Comparison of ENCODE assay signal across 19 mouse cellular contexts in the genomic region with DNA sequence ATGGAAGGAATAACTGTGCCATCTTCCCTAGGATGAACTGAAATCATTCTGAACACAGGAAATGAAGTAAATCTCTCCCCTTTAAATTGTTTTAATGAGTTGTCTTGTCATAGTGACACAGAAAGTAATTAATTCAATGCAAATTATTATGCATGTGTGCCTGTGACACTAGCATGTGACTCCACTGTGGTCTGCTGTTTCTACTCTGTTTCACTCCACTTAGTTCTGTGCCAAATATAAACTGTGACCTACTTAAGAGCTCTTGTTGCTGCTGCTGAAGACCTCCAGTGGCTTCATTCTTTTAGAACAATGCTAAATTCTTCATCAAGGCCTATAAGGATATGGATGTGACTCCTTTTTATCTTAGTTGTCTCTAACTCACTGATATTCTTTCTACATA.
DNase-seq lines count a peak whose midpoint lies in the region; ATAC-seq and TF ChIP-seq lines count a peak whose summit lies in the region.
"Had no signal": no experiment of that assay in that cellular context is flagged by ENCODE, and none has a peak within 500 bp of the region (broad histone marks: within the 10 kb centered on the region; RNA-seq: fewer than 3 reads in every experiment).

No protein-coding gene starts in this region.

- no peak for ATAC-seq in heart, embryonic 13.5 days (ENCODE audit: extremely low read depth, insufficient number of reproducible peaks, low FRiP score, low TSS enrichment)
- ATAC-seq in heart, embryonic 11.5 days (replicated peaks; ENCODE audit: insufficient number of reproducible peaks, low FRiP score, low TSS enrichment): no peak
- ATAC-seq in midbrain, postnatal 0 days (ENCODE audit: low FRiP score): no peak
- ATAC-seq in midbrain, embryonic 13.5 days: no peak
- ATAC-seq: forebrain, embryonic 15.5 days; intestine, embryonic 15.5 days had no signal

- H3K27me3 ChIP-seq in heart, embryonic 13.5 days (replicated peaks): no peaks in the 10 kb centered on the region
- H3K27me3 ChIP-seq in heart, embryonic 11.5 days (ENCODE audit: control insufficient read depth, insufficient read depth, low read length): no peaks in the 10 kb centered on the region
- H3K27me3 ChIP-seq in midbrain, postnatal 0 days (ENCODE audit: insufficient read depth, low read length): no peaks in the 10 kb centered on the region
- H3K27me3 ChIP-seq in midbrain, embryonic 13.5 days: no peaks in the 10 kb centered on the region
- H3K27me3 ChIP-seq: embryonic facial prominence, embryonic 12.5 days; forebrain, embryonic 15.5 days; hindbrain, embryonic 13.5 days; intestine, embryonic 15.5 days had no signal

- no peak overlapping the region for H3K4me2 ChIP-seq in heart, embryonic 13.5 days
- H3K4me2 ChIP-seq in heart, embryonic 11.5 days: no peak overlapping the region
- H3K4me2 ChIP-seq in midbrain, postnatal 0 days (ENCODE audit: low read depth, low read length, poor library complexity, severe bottlenecking): no peak overlapping the region
- no peak overlapping the region for H3K4me2 ChIP-seq in midbrain, embryonic 13.5 days (replicated peaks)
- H3K4me2 ChIP-seq: embryonic facial prominence, embryonic 12.5 days; forebrain, embryonic 15.5 days; hindbrain, embryonic 13.5 days; intestine, embryonic 15.5 days had no signal

- peak; percentile 12 for DNase-seq in midbrain, postnatal 0 days (ENCODE audit: low spot score)
- DNase-seq in retina, postnatal 1 day: peak; percentile 90
- DNase-seq in thymus, postnatal 36 days: no peak
- no peak for DNase-seq in spleen, adult 12 weeks (ENCODE audit: low spot score)
- DNase-seq: adrenal gland, adult 8-10 months; adrenal gland, postnatal 36 days; cerebellum, adult 11-12 months; cerebellum, adult 9-10 months; cerebellum, postnatal 25 days; gastrocnemius, adult 2 months; gastrocnemius, postnatal 25 days; heart, postnatal 4 days had no signal

- H3K36me3 ChIP-seq in heart, embryonic 13.5 days: no peaks in the 10 kb centered on the region
- H3K36me3 ChIP-seq in heart, embryonic 11.5 days (ENCODE audit: control insufficient read depth, insufficient read depth, low read length): no peaks in the 10 kb centered on the region
- H3K36me3 ChIP-seq in midbrain, postnatal 0 days (ENCODE audit: insufficient read depth, low read length): no peaks in the 10 kb centered on the region
- H3K36me3 ChIP-seq in midbrain, embryonic 13.5 days: no peaks in the 10 kb centered on the region
- H3K36me3 ChIP-seq: embryonic facial prominence, embryonic 12.5 days; forebrain, embryonic 15.5 days; hindbrain, embryonic 13.5 days; intestine, embryonic 15.5 days had no signal

- no peak overlapping the region for H3K9ac ChIP-seq in heart, embryonic 13.5 days
- no peak overlapping the region for H3K9ac ChIP-seq in heart, embryonic 11.5 days (ENCODE audit: low read depth, low read length)
- no peak overlapping the region for H3K9ac ChIP-seq in midbrain, postnatal 0 days (replicated peaks; ENCODE audit: low read length, poor library complexity, severe bottlenecking)
- H3K9ac ChIP-seq in midbrain, embryonic 13.5 days (replicated peaks): no peak overlapping the region
- H3K9ac ChIP-seq: embryonic facial prominence, embryonic 12.5 days; forebrain, embryonic 15.5 days; hindbrain, embryonic 13.5 days; intestine, embryonic 15.5 days had no signal

- peaks cover 4% of the 10 kb centered on the region for H3K4me1 ChIP-seq in heart, embryonic 13.5 days
- H3K4me1 ChIP-seq in heart, embryonic 11.5 days (ENCODE audit: control insufficient read depth, insufficient read depth, low read length): no peaks in the 10 kb centered on the region
- no peaks in the 10 kb centered on the region for H3K4me1 ChIP-seq in midbrain, postnatal 0 days (ENCODE audit: insufficient read depth, low read length)
- H3K4me1 ChIP-seq in midbrain, embryonic 13.5 days (replicated peaks): 0 out of 2 replicates have a peak, but pooled peaks cover 3% of the 10 kb centered on the region
- H3K4me1 ChIP-seq: embryonic facial prominence, embryonic 12.5 days; forebrain, embryonic 15.5 days; hindbrain, embryonic 13.5 days; intestine, embryonic 15.5 days had no signal

- H3K9me3 ChIP-seq in heart, embryonic 13.5 days: no peaks in the 10 kb centered on the region
- no peaks in the 10 kb centered on the region for H3K9me3 ChIP-seq in heart, embryonic 11.5 days (replicated peaks; ENCODE audit: control insufficient read depth, low read length)
- H3K9me3 ChIP-seq in midbrain, postnatal 0 days (ENCODE audit: low read length): no peaks in the 10 kb centered on the region
- no peaks in the 10 kb centered on the region for H3K9me3 ChIP-seq in midbrain, embryonic 13.5 days
- H3K9me3 ChIP-seq: embryonic facial prominence, embryonic 12.5 days; forebrain, embryonic 15.5 days; hindbrain, embryonic 13.5 days; intestine, embryonic 15.5 days had no signal

- TF ChIP-seq CTCF in midbrain, postnatal 0 days (IDR thresholded peaks at IDR 0.05): no peak

- H3K4me3 ChIP-seq in heart, embryonic 13.5 days: no peak overlapping the region
- H3K4me3 ChIP-seq in heart, embryonic 11.5 days (ENCODE audit: low read depth, low read length): no peak overlapping the region
- no peak overlapping the region for H3K4me3 ChIP-seq in midbrain, postnatal 0 days (ENCODE audit: low read depth, low read length)
- H3K4me3 ChIP-seq in midbrain, embryonic 13.5 days (replicated peaks): no peak overlapping the region
- H3K4me3 ChIP-seq: embryonic facial prominence, embryonic 12.5 days; forebrain, embryonic 15.5 days; gastrocnemius, adult 2 months; hindbrain, embryonic 13.5 days; intestine, embryonic 15.5 days had no signal

- H3K27ac ChIP-seq in heart, embryonic 13.5 days (replicated peaks): peak overlapping the region; percentile 30; the same call in 1 of the 2 replicates
- no peak overlapping the region for H3K27ac ChIP-seq in heart, embryonic 11.5 days (ENCODE audit: low read depth, low read length)
- no peak overlapping the region for H3K27ac ChIP-seq in midbrain, postnatal 0 days (ENCODE audit: low read depth, low read length)
- no peak overlapping the region for H3K27ac ChIP-seq in midbrain, embryonic 13.5 days
- H3K27ac ChIP-seq: embryonic facial prominence, embryonic 12.5 days; forebrain, embryonic 15.5 days; gastrocnemius, adult 2 months; hindbrain, embryonic 13.5 days; intestine, embryonic 15.5 days had no signal

Comparison
In these comparisons a context has a peak if more than half of its experiments do, and no peak if none do; other contexts are left out.
1. DNase-seq: peak in midbrain, postnatal 0 days (single experiment) and retina, postnatal 1 day (single experiment); none in thymus, postnatal 36 days (0 of 2) and spleen, adult 12 weeks (single experiment).